Mouse (Mus musculus): Measurements from ENCODE around the gene Atp6v0a4. TPM values are rescaled to one million over a fixed set of nuclear protein-coding genes. Genes with fewer than 3 reads are reported as not detected.

The Atp6v0a4 gene
- total RNA-seq, 1 experiment from 2014 or later = 0.79 TPM

GRCm38 (mm10) chr6:38073592-38073991 is 50.8 kb downstream of the Atp6v0a4 start:
- no peak for DNase-seq

- no peak for DNase-seq
These were observed 52.1 kb downstream of the Atp6v0a4 start for GRCm38 (mm10) chr6:38072137-38072796.

- no peak for DNase-seq
These were observed 53.1 kb downstream of the Atp6v0a4 start for GRCm38 (mm10) chr6:38071256-38071655.

- DNase-seq = peak; percentile 46
These were observed 58.2 kb downstream of the Atp6v0a4 start for GRCm38 (mm10) chr6:38066215-38066614.

GRCm38 (mm10) chr6:38065501-38066122 is 58.8 kb downstream of the Atp6v0a4 start:
- DNase-seq = no peak

GRCm38 (mm10) chr6:38065122-38065500 is 59.3 kb downstream of the Atp6v0a4 start:
- no peak for DNase-seq

- DNase-seq = no peak
These were observed 59.8 kb downstream of the Atp6v0a4 start for GRCm38 (mm10) chr6:38064621-38065020.

GRCm38 (mm10) chr6:38058805-38059204 is 65.6 kb downstream of the Atp6v0a4 start:
- DNase-seq = no peak

GRCm38 (mm10) chr6:38055471-38056330 is 68.7 kb downstream of the Atp6v0a4 start:
- no peak for DNase-seq

- DNase-seq = no peak
These were observed 74.8 kb downstream of the Atp6v0a4 start for GRCm38 (mm10) chr6:38049601-38050000.

GRCm38 (mm10) chr6:38048800-38049561 is 75.4 kb downstream of the Atp6v0a4 start:
- no peak for DNase-seq

- DNase-seq = no peak
These were observed 76.4 kb downstream of the Atp6v0a4 start for GRCm38 (mm10) chr6:38048003-38048402.

GRCm38 (mm10) chr6:38046838-38047237 is 77.5 kb downstream of the Atp6v0a4 start, which contains the start of gene Svopl:
TSS of gene Svopl (minus strand) at chr6:38046996.
- DNase-seq = no peak

- DNase-seq = no peak
These were observed 91.4 kb downstream of the Atp6v0a4 start for GRCm38 (mm10) chr6:38032801-38033566.

GRCm38 (mm10) chr6:38031924-38032540 is 92.4 kb downstream of the Atp6v0a4 start:
- peak; percentile 32 for DNase-seq

- DNase-seq = no peak
These were observed 96.2 kb downstream of the Atp6v0a4 start for GRCm38 (mm10) chr6:38028205-38028604.

- DNase-seq = no peak
These were observed 96.6 kb downstream of the Atp6v0a4 start for GRCm38 (mm10) chr6:38027771-38028170.

- DNase-seq = no peak
These were observed 101.1 kb downstream of the Atp6v0a4 start for GRCm38 (mm10) chr6:38023284-38023683.

GRCm38 (mm10) chr6:38021406-38021805 is 103.0 kb downstream of the Atp6v0a4 start:
- DNase-seq = no peak

GRCm38 (mm10) chr6:38012829-38013228 is 111.6 kb downstream of the Atp6v0a4 start:
- no peak for DNase-seq

- peak; percentile 10 for DNase-seq
These were observed 116.9 kb downstream of the Atp6v0a4 start for GRCm38 (mm10) chr6:38007459-38007858.
